Mouse (Mus musculus) midbrain, embryonic 14.5 days (tissue): ENCODE measurements around the gene Casd1. TPM values are rescaled to one million over a fixed set of nuclear protein-coding genes. Genes with fewer than 3 reads are reported as not detected.

Experiments
- ATAC-seq: fragments of 200-750 bp; cut with Nextera tagmentation; 2 replicates; pipeline ENCODE4 v1.8.0; 2017; ENCODE audit warnings: moderate number of reproducible peaks, moderate library complexity; ENCODE audit not compliant: low FRiP score, low TSS enrichment
- DNase-seq: peaks from one replicate; pipeline ENCODE4 v3.0.0-alpha.2; 2015
- H3K27ac ChIP-seq: fragments of 300-500 bp; sonication (generic); replicated peaks from 2 replicates; pipeline ENCODE4 v1.5.1; 2014; ENCODE audit warnings: mild to moderate bottlenecking, low read depth, low read length, moderate library complexity
- H3K27me3 ChIP-seq: fragments of 300-500 bp; sonication (generic); 2 replicates; pipeline ENCODE4 v1.6.1; 2014; ENCODE audit warnings: low read length, control low read depth, mixed read lengths; ENCODE audit not compliant: control insufficient read depth, insufficient read depth
- H3K36me3 ChIP-seq: fragments of 300-500 bp; sonication (generic); 2 replicates; pipeline ENCODE4 v1.6.1; 2014; ENCODE audit warnings: low read length, control low read depth; ENCODE audit not compliant: control insufficient read depth, insufficient read depth
- H3K4me1 ChIP-seq: fragments of 300-500 bp; sonication (generic); 2 replicates; pipeline ENCODE4 v1.6.1; 2014; ENCODE audit warnings: mild to moderate bottlenecking, antibody characterized with exemption, low read length, control low read depth; ENCODE audit not compliant: control insufficient read depth, insufficient read depth
- H3K4me2 ChIP-seq: fragments of 300-500 bp; sonication (generic); 2 replicates; pipeline ENCODE4 v1.6.1; 2014; ENCODE audit warnings: mild to moderate bottlenecking, low read length, moderate library complexity
- H3K4me3 ChIP-seq: fragments of 300-500 bp; sonication (generic); replicated peaks from 2 replicates; pipeline ENCODE4 v1.5.1; 2014; ENCODE audit warnings: low read depth, low read length
- H3K9ac ChIP-seq: fragments of 300-500 bp; sonication (generic); replicated peaks from 2 replicates; pipeline ENCODE4 v1.6.1; 2014; ENCODE audit warnings: mild to moderate bottlenecking, low read length, moderate library complexity
- H3K9me3 ChIP-seq: fragments of 300-500 bp; sonication (generic); 2 replicates; pipeline ENCODE4 v1.6.1; 2016; ENCODE audit warnings: low read length, control low read depth, mixed read lengths; ENCODE audit not compliant: control insufficient read depth
- WGBS: fragments of 180-500 bp; shearing (Covaris S2); extraction: QIAGEN DNeasy Blood & Tissue Kit; methylation state at CpG from one replicate; pipeline ENCODE4 v1.1.7; 2014; 5-methylcytosine and 5-hydroxymethylcytosine counted together
- polyA plus RNA-seq: library from polyadenylated mRNA; unstranded; fragments of >200 nt; fragmentation: Nextera tagmentation; extraction: Ambion mirVana; gene quantifications from 2 replicates; pipeline ENCODE4 v1.2.1, GENCODE M21; 2014

Casd1 gene
- polyA plus RNA-seq: 43.2 and 61.9 TPM in 2 replicates

DNA sequence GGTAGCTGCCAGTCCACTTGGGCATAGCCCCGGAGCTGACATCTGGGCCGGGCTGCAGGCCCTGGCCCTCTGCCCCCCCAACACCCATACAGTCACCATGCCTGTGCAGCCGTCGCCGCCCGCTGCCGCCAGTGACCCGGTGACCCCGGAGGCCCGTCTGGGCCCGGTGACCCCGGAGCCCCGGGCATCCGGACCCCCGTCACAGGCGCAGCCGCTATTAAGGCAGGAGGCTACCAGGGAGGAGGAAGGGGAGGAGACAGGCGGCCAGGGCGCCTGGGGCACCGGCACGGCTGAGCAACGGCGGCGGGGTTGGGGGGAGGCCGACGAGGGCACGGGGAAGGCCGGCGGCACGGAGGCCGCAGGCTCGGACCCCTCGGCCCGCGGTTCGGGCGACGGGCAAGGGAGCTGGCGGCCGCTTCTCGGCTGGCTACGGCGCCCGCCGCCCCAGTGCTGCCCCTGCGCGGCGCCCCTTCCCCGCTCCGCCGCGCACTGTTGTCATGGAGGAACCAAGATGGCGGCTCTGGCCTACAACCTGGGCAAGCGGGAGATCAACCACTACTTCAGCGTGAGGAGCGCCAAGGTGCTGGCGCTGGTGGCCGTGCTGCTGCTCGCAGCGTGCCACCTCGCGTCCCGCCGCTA, at the start of gene Casd1:
Gene Casd1, plus strand, starts transcription at position 182 of the 639 bp plus-strand sequence.
- peak; percentile 90 for DNase-seq
- peak; percentile 90 for ATAC-seq
- peak within 1 kb of the TSS; percentile 97 for H3K9ac ChIP-seq
- H3K27me3 ChIP-seq: no peaks in the 10 kb centered on the region
- peak within 1 kb of the TSS; percentile 87 for H3K4me2 ChIP-seq
- peak within 1 kb of the TSS; percentile 71 for H3K4me3 ChIP-seq
- no peaks in the 10 kb centered on the region for H3K9me3 ChIP-seq
- peak within 1 kb of the TSS; percentile 97 for H3K27ac ChIP-seq
- WGBS: under 1% methylated on average over 64 of the region's 64 CpGs
- H3K36me3 ChIP-seq: no peaks in the 10 kb centered on the region
- peaks cover 18% of the 10 kb centered on the region for H3K4me1 ChIP-seq

DNA sequence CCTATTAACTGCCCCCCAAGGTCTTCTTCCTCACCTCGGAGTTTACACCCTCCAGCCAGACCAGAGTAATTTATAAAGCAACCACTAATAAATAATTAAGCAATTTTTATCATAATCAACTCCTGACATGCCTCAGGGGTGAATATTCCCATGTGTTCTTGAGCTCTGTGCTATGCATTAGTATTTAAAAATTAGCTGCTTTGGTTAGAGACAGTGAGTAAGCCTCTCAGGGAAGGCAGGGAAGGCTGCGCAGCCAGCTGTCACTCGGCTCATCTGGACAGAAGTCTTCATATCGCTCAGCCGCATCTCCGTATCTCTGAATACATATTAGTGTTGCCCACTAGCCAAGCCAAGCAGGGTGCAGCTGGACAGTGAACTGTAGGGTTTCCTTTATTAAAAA, 45.3 kb upstream of the Casd1 start:
- ATAC-seq: peak; percentile 49; the same call in 1 of the 2 replicates
- Histone ChIP-seq H3K36me3 (no peaks in the 10 kb centered on the region), H3K27me3 (no peaks in the 10 kb centered on the region), H3K4me1 (peaks cover 18% of the 10 kb centered on the region), H3K4me3 (no peak overlapping the region), H3K9me3 (no peaks in the 10 kb centered on the region), H3K4me2 (no peak overlapping the region), H3K27ac (no peak overlapping the region), H3K9ac (no peak overlapping the region)
- DNase-seq: peak; percentile 53
- 41% methylated on average over 6 of the region's 6 CpGs for WGBS

GRCm38 (mm10) chr6:4557086-4557485, 43.6 kb upstream of the Casd1 start:
- WGBS: 83% methylated on average over 8 of the region's 8 CpGs

DNA sequence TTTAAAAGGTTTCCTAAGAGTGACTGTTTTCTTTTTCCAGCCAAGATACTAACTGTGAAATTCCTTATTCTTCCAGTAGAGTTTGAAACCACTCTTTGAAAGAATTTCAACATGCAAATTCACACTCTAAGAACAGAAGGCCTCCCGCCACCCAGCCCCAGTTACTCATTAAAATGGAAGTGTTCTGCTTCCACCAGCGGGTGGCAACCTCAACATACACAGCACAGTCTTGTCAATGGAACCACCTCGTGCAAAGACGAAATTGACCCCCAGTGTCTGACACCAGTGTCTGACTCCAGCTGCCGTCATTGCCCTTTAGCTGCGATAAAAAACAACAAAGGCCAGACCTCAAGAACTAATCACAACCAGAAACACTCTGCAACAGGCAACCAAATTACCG, 43.0 kb upstream of the Casd1 start:
- ATAC-seq (0 out of 2 replicates have a peak, but pooled peaks have one; percentile 55), DNase-seq (peak; percentile 64)
- Histone ChIP-seq H3K27ac (no peak overlapping the region), H3K4me1 (peaks cover 20% of the 10 kb centered on the region), H3K36me3 (no peaks in the 10 kb centered on the region), H3K9ac (no peak overlapping the region), H3K4me3 (no peak overlapping the region), H3K27me3 (no peaks in the 10 kb centered on the region), H3K4me2 (no peak overlapping the region), H3K9me3 (no peaks in the 10 kb centered on the region)
- 15% methylated on average over 7 of the region's 7 CpGs for whole genome bisulfite sequencing

More at GRCm38 (mm10) chr6:4557086-4557485, 43.6 kb upstream of the Casd1 start:
- DNase-seq (no peak), ATAC-seq (no peak)
- H3K9me3 ChIP-seq: no peaks in the 10 kb centered on the region
- H3K9ac ChIP-seq: no peak overlapping the region
- no peak overlapping the region for H3K27ac ChIP-seq
- no peaks in the 10 kb centered on the region for H3K36me3 ChIP-seq
- H3K4me2 ChIP-seq: no peak overlapping the region
- H3K4me3 ChIP-seq: no peak overlapping the region
- H3K27me3 ChIP-seq: no peaks in the 10 kb centered on the region
- peaks cover 20% of the 10 kb centered on the region for H3K4me1 ChIP-seq

GRCm38 (mm10) chr6:4561156-4561555, 39.5 kb upstream of the Casd1 start:
- H3K4me1 ChIP-seq: 0 out of 2 replicates have a peak, but pooled peaks cover 4% of the 10 kb centered on the region
- H3K36me3 ChIP-seq: no peaks in the 10 kb centered on the region
- no peaks in the 10 kb centered on the region for H3K27me3 ChIP-seq
- DNase-seq: no peak
- 26% methylated on average over 11 of the region's 11 CpGs for WGBS
- no peaks in the 10 kb centered on the region for H3K9me3 ChIP-seq
- H3K4me2 ChIP-seq: no peak overlapping the region
- H3K27ac ChIP-seq: no peak overlapping the region
- H3K9ac ChIP-seq: no peak overlapping the region
- ATAC-seq: no peak
- no peak overlapping the region for H3K4me3 ChIP-seq

- Histone ChIP-seq H3K9ac (no peak overlapping the region), H3K4me2 (no peak overlapping the region), H3K9me3 (no peaks in the 10 kb centered on the region), H3K36me3 (no peaks in the 10 kb centered on the region), H3K4me1 (0 out of 2 replicates have a peak, but pooled peaks cover 4% of the 10 kb centered on the region), H3K4me3 (no peak overlapping the region), H3K27me3 (no peaks in the 10 kb centered on the region), H3K27ac (no peak overlapping the region)
- no peak for DNase-seq
- ATAC-seq: no peak
Measured at GRCm38 (mm10) chr6:4561621-4562020, 39.0 kb upstream of the Casd1 start.

GRCm38 (mm10) chr6:4562401-4562800, 38.2 kb upstream of the Casd1 start:
- ATAC-seq: no peak
- no peaks in the 10 kb centered on the region for H3K36me3 ChIP-seq
- no peak overlapping the region for H3K27ac ChIP-seq
- H3K4me1 ChIP-seq: 0 out of 2 replicates have a peak, but pooled peaks cover 4% of the 10 kb centered on the region
- H3K9me3 ChIP-seq: no peaks in the 10 kb centered on the region
- H3K9ac ChIP-seq: no peak overlapping the region
- H3K27me3 ChIP-seq: no peaks in the 10 kb centered on the region
- H3K4me2 ChIP-seq: no peak overlapping the region
- WGBS: 83% methylated on average over 1 of the region's 1 CpGs
- no peak for DNase-seq
- no peak overlapping the region for H3K4me3 ChIP-seq

- DNase-seq: no peak
- Histone ChIP-seq H3K27me3 (no peaks in the 10 kb centered on the region), H3K27ac (no peak overlapping the region), H3K9ac (no peak overlapping the region), H3K4me1 (0 out of 2 replicates have a peak, but pooled peaks cover 4% of the 10 kb centered on the region), H3K4me2 (no peak overlapping the region), H3K36me3 (no peaks in the 10 kb centered on the region), H3K4me3 (no peak overlapping the region), H3K9me3 (no peaks in the 10 kb centered on the region)
- 78% methylated on average over 5 of the region's 5 CpGs for WGBS
- no peak for ATAC-seq
Measured at GRCm38 (mm10) chr6:4563477-4563876, 37.2 kb upstream of the Casd1 start.

DNA sequence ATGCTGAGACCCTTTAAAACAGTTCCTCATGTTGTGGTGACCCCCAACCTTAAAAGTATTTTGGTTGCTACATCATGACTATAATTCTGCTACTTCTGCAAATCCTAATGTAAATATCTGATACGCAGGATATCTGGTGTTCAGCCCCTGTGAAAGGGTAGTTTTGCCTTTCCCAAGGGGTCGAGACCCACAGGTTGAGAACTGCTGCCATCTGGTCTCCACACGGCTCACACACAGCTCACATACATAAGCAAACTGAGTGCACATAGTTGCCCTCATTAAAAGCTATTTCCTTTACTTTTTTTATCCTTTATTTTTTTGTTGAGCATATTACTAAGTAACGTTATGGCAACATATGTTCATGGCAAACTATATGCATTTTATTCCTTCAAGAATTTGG, 30.2 kb upstream of the Casd1 start:
- Histone ChIP-seq H3K9ac (no peak overlapping the region), H3K27me3 (no peaks in the 10 kb centered on the region), H3K9me3 (no peaks in the 10 kb centered on the region), H3K27ac (no peak overlapping the region), H3K4me2 (no peak overlapping the region), H3K4me3 (no peak overlapping the region), H3K36me3 (no peaks in the 10 kb centered on the region), H3K4me1 (no peaks in the 10 kb centered on the region)
- DNase-seq: no peak
- ATAC-seq: no peak
- WGBS: 82% methylated on average over 4 of the region's 4 CpGs
